Mouse (Mus musculus) stomach, postnatal 0 days (tissue): ENCODE data around the gene Gm20532.

ENCODE experiments used
- CTCF ChIP-seq: IDR thresholded peaks from 2 replicates; pipeline ENCODE4 v1.5.1; 2016; ENCODE audit warnings: antibody characterized with exemption, low read depth, mild to moderate bottlenecking, moderate library complexity
- EP300 ChIP-seq: optimal IDR thresholded peaks from 2 replicates; pipeline ENCODE3; 2016; ENCODE audit warnings: antibody characterized with exemption

DNA sequence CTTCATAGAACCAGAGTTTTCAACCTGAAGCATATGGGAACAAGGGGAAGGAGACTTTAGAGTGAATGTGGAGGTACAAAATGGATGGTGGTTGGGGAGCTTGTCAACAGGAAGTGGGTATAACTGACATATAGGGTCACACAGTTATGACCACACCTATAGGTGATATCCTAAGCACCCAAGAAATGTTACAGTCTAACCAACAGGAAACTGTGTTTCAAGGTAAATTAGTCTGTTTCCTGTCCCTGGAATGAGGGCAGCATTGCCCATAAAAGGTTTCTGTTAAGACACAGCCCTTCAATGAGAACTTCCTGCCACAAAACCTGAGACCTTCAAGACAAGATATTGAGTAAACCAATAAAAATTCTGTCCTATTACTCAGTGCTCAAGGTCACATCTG lies 82.3 kb downstream of the Gm20532 start:
- TF ChIP-seq CTCF (no peak), EP300 (no peak)
